Mouse (Mus musculus): Measurements from ENCODE around the gene Dusp2.
A peak's percentile ranks its signal among the peaks of the same experiment; 100 is the strongest.

Gene Dusp2

DNA sequence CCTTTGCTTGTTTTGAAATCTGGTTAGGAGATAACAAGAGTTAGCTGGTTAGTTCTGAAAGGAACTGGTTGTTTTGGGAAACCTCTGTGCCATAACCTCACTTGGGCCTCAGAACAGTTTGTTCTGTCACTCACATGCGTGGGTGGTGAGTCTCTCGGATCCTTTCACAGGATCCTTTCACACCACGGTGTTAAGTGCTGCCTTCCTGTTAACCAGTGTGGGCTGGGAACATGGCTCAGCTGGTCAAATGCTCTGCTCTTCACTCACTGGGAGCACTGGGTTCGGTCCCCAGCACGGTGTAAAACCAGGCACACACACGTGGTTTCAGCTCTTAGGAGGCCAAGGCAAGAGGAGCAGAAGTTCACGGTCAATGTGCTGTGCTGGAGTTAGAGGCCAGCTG lies 11.5 kb upstream of the Dusp2 start:
- no peak for DNase-seq

DNA sequence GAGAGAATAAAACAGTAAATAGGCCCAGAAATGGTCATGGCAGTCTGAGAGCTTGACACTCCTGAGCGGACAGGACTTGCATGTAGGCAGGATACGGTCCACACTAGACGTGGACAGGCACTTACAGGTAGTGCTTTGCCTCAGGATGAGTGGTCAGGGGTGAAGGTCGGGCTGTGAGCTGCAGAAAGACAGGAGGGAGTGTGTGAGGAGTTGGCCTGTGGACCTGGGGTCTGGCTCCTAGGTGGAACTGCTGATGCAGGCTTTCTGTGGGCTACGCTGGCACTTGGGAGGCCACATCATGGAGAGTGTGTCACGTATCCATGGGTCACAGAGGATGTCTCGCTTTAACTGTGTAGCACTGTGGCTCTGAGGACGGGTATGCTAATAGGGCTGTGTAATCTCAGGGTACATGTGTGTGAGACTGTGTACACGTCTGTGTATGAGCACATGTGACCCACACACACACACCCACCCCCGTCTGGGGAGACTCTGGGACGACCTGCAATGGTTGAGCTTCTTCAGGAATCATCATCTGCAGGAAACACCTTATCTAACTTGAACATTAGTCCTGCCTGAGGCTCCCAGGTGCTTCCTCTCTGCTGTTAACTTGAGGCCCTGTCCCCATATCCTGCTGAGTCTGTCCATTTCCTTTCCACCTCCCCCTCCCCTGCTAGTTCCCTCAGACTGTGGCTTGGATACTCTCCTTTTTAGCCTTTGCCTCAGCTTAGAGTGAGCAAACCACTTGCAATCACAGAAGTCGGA lies 7.7 kb upstream of the Dusp2 start:
- no peak for DNase-seq

DNA sequence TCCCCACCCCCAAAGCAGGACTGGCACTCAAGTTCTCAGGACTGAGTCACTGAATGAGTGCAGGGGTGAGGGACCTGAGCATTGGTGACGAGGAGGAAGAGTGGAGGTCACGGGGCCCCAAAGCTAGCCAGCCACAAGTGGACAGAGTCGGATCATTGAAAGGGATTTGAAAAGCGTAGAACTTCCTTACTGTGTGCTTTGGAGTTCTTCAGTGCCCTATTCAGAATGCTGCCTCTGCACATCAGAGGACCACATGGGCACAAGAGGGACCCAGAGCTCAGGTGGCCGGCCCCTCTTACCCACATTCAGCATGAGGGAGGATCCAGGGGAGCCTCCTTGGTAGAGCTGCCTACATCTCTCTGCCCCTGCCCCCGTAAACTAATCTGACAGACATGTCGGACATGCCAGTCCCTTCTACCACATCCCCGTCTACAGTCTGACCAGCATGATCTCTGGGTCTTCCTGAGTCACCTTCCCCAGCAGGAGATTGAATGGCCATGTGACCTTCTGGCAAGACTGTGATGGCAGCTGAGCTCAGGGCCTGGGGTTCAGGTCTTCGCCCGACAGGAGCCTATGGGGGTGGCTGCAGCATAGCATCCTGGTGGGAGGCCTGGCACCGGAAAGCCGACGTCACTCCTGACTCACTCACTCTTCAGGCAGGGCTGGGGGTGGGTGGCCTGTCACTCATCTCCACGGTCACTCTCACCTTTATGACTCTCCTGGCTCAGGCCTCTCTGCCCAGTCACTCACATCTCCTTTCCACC lies 3.0 kb upstream of the Dusp2 start:
- no peak for DNase-seq

DNA sequence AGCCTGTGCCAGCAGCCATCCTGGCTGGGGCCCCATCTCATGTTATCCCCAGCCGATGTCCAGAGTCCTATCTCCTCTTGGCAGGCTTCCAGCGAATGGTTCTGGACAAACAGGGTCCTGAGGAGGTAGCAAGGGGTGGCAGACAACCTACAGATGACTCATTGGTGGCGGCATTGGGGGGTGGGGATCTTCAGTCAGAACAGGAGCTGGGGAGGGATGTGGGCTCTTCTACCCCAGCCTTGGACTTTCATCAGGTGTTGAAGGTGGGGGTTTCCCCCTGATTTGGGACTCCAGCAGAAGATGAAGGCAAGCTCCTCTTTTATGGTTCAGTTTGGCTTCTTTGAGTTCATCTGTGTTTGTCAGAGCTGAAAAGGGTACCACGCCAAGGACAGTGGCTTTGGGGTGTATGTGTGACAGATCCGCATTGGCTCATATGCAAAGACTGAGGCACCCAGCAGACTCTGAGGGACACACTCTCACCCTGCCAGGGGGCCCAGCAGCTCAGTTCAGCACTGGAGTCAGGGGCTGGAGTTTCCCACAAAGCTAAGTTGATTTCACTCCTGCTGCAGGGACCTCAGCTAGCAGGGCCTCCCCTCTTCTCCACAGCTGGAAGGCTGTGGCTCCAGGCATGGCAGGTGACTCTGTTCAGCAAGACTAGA lies 1.9 kb upstream of the Dusp2 start:
- DNase-seq, result no peak

DNA sequence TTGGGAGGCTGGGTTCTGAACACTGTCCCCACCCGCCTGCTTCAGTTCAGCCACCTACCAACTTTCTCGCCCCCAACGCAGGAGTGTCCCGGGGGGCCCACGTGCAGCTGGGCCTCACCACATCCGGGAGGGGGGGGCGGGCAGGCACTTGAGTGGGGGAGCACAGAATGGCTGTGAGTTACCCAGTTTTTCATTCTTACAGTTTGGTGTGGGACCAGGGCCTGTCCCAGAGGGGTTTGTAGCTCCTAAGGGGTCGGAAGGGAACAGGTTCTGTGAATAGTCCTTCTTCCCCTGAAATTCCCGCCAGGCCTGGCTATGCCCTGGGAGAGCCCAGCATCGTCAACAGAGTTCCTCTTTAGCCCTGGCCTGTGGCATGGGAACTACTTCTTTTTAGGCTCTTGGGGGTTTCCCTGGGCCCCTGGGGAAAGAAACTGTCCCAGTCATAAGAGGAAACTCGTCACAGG lies 849 bp upstream of the Dusp2 start:
- peak; percentile 94 for DNase-seq

DNA sequence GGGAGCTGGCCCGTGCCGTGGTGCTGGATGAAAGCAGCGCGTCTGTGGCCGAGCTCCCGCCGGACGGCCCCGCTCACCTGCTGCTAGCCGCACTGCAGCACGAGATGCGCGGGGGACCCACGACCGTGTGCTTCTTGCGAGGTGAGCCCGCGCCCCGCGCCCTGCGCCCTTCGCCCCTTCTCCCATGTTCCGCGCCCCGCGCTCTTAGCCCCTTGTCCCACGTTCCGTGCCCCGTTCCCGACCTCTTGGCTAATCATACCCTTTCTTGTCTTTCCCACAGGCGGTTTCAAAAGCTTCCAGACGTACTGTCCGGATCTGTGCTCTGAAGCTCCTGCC lies 506 bp downstream of the Dusp2 start:
- DNase-seq, result no peak

DNA sequence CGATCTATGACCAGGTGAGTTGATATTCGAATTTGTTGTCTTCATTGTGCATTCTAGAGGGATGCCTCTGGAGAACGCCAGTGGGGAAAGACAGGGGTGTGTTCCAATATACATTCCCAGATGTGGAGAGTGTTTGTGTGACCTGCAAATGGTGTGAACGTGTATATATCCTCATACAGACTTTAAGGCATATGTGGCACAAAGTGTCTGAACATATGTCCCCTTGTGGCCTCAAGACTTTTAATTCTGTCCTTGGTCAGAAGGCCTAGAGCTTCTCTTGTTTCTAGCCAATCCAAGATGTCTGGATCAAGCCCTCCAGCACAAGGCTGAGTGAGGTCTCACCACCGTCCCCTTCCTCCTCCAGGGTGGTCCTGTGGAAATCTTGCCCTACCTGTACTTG lies 926 bp downstream of the Dusp2 start:
- no peak for DNase-seq

DNA sequence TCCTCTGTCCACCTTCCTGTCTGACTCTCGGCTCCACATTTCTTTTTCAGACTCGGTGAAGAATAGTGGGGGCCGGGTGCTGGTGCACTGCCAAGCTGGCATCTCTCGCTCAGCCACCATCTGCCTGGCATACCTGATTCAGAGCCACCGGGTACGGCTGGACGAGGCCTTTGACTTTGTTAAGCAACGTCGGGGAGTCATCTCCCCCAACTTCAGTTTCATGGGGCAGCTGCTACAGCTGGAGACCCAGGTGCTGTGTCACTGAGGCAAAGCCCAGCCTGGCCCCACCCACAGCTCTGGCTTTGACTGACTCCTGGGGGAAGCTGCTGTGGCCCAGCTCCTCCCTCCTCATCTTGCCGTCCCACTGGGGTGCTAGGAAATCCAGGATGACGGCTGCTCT lies 1.6 kb downstream of the Dusp2 start:
- no peak for DNase-seq

DNA sequence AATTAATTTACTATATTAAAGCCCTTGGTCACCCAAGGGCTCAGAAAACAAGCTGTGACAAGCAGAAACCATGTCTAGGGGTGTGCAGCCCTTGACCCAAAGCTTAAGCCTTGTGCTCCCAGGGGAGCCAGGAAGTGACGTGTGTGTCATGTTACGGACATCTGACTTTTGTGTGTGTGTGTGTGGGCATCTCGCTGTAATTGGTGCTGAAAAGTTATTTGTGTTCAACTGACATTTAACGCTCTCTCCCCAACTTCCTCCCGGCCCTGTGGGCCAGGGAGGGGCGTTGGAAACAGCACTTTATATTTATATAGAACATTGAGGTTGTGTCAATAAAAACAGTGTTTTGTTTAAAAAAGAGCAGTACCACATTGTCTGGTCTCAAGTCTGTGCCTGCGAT lies 2.1 kb downstream of the Dusp2 start:
- no peak for DNase-seq

DNA sequence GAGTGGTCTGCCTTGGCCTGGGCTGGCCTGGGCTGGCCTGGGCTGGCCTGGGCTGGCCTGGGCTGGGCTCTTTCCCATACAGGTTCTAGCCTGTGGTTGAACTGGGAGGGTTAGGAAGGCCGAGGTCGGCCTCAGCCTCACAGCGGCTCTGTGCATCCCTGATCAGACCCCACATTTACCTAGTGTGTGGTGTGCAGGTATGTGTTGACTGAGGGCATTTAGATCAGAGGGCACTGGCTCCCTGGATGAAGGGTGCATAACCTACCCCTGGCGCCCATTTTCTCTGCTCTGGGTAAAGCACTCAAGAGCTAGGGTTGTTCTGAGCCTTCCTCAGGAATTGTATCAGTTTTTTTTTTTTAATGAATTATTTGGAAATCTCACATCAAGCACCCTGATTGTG lies 2.5 kb downstream of the Dusp2 start, which contains the start of gene Astl:
TSS of gene Astl (plus strand) at position 224 of the 400 bp plus-strand sequence.
- no peak for DNase-seq

DNA sequence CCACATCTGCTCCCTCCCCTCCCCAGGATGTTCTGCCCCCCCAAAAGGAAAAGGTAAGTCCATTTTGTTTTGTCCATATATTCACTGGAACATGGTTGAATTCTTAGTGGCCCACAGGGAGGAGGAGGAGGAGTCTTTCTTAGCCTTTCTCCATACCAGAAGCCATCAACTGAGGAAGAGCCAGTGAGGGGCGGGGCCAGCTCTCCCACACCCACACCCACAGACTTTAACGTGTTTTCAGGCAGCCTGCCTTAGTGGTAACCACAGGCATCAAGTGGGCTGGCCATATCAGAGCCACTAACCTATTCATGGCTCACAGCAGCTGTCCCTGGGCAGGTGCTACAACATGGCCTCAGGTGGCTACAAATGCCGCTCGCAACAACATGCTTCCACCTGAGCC lies 2.9 kb downstream of the Dusp2 start:
- no peak for DNase-seq

DNA sequence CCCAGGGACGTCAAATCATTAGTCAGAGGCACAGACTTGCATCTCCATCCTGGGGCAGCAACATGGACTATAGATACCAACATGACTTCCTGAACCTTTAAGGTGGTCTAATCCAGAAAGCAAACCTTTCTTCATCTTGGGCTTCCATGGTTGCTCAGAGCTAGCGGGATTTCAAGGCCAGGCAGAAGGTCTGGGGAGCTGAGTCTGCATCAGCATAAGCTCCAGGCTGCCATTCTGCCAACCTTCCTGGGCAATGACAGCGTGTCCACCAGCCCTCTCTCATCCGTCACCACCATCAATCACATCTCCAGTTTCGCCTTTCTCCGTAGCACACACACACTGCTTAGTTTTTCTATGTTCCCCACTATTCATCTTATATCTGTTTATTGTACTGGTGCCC lies 3.3 kb downstream of the Dusp2 start:
- no peak for DNase-seq

DNA sequence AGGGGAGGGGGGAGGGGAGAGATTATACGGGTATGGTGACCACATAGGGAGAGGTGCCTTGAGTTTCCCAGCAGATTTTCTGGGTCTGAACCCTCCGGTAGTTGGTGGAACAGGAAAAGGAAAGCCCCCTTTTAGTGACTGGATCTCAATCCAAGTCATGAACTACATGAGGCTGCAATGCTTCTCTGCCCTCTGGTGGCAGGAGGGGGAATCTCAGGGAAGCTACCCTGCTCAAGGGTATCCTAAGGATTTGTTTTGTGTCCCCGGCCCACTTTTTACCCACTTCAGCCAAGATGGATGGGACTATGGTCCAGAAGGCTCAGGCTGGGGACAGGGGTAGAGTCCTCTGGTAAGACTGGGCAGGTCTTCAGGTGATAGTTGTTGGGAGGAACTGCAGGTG lies 5.2 kb downstream of the Dusp2 start:
- peak; percentile 93 for DNase-seq

DNA sequence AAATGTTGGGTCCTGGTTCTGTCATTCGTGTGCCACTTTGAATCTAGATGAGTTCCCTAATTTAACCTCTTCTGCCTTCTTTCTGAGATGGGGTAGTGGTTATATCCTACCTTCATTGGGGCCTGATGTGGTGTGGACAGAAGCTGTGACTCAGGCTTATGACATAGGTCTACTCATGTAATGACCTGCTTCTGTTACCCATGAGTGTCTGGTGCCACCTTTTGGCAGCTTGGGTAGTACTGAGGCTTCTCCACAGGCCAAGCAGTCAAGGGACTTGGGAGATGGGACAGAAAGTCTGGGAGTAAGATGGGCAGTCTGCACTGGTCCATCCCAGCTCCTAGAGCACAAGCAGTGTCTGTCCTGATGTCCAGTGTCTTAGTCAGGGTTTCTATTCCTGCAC lies 10.4 kb downstream of the Dusp2 start:
- no peak for DNase-seq

DNA sequence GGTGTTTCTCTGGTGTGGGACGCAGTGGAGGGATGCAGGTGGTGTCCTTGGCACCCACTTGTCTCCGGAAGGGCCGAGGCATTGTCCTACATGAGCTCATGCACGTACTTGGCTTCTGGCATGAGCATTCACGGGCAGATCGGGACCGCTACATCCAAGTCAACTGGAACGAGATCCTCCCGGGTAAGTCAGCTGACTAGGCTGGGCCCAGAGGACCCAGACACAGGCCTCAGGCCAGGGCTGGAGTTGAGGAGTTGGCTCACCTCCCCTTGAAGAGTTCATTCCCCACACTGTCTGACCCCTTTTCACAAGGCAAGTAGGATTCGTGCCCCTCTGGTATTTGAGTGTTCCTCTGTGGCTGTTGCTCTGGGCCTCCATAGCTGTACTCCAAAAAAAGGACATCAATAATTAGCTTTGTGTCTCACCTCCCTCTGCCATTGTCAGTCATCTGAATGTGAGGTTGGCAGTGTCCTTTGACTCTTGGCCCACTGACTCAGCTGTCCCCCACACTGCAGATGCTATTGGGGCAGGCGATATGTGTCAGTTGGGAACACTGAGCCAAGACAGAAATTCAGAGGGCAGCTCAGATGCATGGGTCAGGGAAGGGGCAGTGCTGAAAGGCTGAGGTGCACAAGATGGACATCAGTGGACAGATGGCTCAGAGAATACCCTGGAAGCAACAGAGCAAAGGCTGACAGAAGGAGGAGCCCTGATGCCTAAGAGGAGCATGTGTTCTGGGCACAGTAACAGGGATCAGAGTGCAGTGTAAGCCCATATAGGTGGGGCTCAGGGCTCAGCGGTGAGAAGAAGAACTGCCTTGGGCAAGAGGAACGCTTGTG lies 11.4 kb downstream of the Dusp2 start:
- DNase-seq, result no peak

DNA sequence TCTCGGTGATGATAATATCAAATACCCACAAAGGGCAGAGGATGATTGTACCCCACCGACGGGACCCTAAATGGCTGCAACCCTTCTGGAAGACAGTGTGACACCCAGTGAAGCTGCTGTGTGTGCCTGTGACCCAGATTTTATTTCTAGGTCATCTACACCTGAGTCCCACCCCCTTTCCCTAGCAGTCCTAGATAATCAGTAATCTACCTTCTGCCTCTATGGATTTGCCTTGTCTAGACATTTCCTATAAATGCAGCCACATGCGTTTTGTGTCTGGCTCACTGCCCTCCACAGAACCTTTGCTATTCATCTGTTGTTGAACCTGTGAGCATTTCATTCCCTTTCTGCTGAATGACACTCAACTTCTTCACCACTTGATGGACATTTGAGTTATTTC lies 17.9 kb downstream of the Dusp2 start:
- DNase-seq, result no peak

DNA sequence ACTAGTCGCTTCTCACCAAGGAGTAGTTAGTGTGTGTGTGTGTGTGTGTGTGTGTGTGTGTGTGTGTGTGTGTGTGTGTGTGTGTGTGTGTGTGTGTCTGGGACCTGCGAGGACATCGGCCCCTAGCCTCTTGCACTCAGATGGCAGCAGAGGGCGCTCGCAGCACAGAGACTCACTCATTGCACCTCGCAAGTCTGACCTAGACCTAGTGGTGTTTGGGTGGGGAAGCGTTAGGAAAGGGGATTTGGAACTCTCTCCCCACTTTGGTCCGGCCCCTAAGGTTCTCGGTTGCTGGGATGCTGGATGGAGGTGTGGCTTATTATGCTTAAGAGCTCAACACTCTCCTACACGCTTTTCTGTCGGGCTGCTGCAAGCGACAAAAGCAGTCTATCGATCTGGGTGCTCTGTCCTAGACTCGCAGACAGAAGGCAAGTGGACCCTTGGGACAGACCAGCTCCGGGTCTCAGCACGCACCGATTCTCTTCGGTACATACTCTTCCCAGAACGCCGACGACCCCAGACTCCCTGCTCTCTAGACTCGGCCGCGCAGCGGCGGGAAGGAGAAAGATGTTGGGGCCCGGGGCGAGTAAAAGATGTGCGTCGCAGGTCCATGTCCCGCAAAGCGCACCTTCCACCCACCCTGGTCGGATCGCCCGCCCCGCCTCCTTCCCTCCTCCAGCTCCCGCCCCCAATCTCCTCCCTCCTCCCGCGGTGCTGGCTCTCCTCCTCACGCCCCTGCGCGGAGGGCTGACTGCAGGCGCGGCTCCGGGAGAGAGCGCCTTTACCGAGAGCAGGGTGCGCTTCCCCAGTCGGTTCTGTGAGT lies 26.7 kb downstream of the Dusp2 start, which contains the start of gene Adra2b:
TSS of gene Adra2b (plus strand) at position 750 of the 823 bp plus-strand sequence.
- peak; percentile 97 for DNase-seq

DNA sequence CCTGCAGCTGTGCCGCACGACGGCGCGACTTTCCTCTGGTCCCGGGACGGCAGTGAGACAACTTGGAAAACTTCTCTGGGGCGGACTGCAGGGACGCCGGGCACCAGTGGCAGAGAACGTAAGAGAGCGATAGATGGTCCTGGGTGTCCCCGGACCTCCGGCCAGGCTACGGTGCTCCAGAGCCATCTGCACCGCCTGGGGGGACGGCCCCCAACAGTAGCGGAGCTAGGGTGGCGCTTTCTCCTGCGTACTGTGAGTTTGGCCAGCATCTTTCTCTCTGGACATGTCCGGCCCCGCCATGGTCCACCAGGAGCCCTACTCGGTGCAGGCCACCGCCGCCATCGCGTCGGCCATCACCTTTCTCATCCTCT lies 27.3 kb downstream of the Dusp2 start:
- no peak for DNase-seq

DNA sequence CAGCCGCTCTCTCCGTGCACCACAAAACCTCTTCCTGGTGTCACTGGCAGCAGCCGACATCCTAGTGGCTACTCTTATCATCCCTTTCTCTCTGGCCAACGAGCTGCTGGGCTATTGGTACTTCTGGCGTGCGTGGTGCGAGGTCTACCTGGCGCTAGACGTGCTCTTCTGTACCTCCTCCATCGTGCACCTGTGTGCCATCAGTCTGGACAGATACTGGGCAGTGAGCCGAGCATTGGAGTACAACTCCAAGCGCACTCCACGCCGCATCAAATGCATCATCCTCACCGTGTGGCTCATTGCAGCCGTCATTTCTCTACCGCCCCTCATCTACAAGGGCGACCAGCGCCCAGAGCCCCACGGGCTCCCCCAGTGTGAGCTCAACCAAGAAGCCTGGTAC lies 27.7 kb downstream of the Dusp2 start:
- no peak for DNase-seq

DNA sequence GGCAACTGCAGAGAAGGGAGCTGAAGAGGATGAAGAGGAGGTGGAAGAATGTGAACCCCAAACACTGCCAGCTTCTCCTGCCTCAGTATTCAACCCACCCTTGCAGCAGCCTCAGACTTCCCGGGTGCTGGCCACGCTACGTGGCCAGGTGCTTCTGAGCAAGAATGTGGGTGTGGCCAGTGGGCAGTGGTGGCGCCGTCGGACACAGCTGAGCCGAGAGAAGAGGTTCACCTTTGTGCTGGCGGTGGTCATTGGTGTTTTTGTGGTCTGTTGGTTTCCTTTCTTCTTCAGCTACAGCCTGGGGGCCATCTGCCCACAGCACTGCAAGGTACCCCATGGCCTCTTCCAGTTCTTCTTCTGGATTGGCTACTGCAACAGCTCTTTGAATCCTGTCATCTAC lies 28.5 kb downstream of the Dusp2 start:
- no peak for DNase-seq

DNA sequence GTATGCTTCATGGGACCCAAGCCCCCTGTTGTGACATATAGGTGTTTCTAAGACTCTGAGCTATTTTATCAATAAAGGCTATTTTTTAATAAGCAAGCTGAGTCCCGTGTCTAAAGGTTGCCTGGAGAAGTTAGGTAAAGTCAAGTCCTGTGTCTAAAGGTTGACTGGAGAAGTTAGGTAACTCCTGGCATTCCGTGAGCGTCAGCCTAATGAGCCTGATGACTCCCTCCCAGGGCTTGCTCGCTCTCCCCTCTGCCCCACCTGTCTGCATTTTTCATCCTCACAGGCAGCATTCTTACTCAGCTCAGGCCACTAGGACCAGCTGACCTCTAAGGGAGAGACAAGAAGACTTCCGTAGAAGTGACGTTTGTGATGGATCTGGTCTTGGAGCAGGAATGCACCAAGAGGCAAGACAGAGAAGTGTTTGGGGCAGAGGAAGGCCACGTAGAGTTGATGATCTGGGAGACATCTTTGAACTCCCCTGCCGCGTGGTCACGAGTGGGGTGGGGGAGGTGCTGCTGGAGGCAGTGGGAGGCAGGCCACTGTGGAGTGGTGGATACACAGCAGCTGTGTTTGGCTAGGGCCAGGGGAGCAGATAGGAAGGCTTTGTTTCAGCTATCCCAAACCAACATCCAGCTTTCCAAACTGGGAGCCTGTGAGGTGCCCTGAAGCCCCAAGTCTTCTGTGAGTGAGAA lies 31.3 kb downstream of the Dusp2 start:
- DNase-seq, result no peak

All from heart, adult 11 months (tissue).